Mouse (Mus musculus) heart, adult 2 months (tissue): Measurements from ENCODE around the gene Hivep2. TPM values are rescaled to one million over a fixed set of nuclear protein-coding genes. Genes with fewer than 3 reads are reported as not detected.

Experiments used
- DNase-seq, 2 experiments: peaks; one replicate each; pipeline ENCODE4 v3.0.0; 2021
- H3K27ac ChIP-seq: fragments of 200-600 bp; 2 replicates; pipeline ENCODE4 v1.8.1; 2022
- H3K27me3 ChIP-seq: fragments of 200-500 bp; 2 replicates; pipeline ENCODE4 v1.6.1; 2012; ENCODE audit warnings: mild to moderate bottlenecking, low read length, inconsistent platforms, mixed read lengths; ENCODE audit not compliant: control insufficient read depth, insufficient read depth
- H3K36me3 ChIP-seq: fragments of 200-500 bp; 2 replicates; pipeline ENCODE4 v1.6.1; 2012; ENCODE audit warnings: low read length, inconsistent platforms; ENCODE audit not compliant: control insufficient read depth, insufficient read depth
- H3K4me1 ChIP-seq: fragments of 200-500 bp; 2 replicates; pipeline ENCODE4 v1.6.1; 2011; ENCODE audit warnings: low read length; ENCODE audit not compliant: control insufficient read depth, insufficient read depth
- H3K4me3 ChIP-seq: fragments of 200-600 bp; 2 replicates; pipeline ENCODE4 v1.8.1; 2022
- H3K79me2 ChIP-seq: fragments of 200-500 bp; replicated peaks from 2 replicates; pipeline ENCODE4 v1.6.1; 2012; ENCODE audit warnings: mild to moderate bottlenecking, inconsistent platforms, low read length, moderate library complexity, mixed read lengths; ENCODE audit not compliant: control insufficient read depth, insufficient read depth
- H3K9ac ChIP-seq: fragments of 200-500 bp; 2 replicates; pipeline ENCODE4 v1.6.1; 2012; ENCODE audit warnings: low read depth, mild to moderate bottlenecking, control low read depth, inconsistent platforms, low read length, mixed read lengths
- CTCF ChIP-seq: fragments of 200-600 bp; IDR thresholded peaks from 2 replicates; pipeline ENCODE4 v1.8.1; 2022; ENCODE audit warnings: antibody characterized with exemption, mild to moderate bottlenecking, moderate library complexity
- EP300 ChIP-seq: fragments of 200-500 bp; IDR thresholded peaks from 2 replicates; pipeline ENCODE4 v1.6.1; 2011; ENCODE audit warnings: low read depth, low read length, control low read depth; ENCODE audit not compliant: insufficient read depth
- POLR2A ChIP-seq: fragments of 200-500 bp; IDR thresholded peaks from 2 replicates; pipeline ENCODE4 v1.6.1; 2011; ENCODE audit warnings: mild to moderate bottlenecking, low read depth, low read length, control low read depth; ENCODE audit not compliant: insufficient read depth
- WGBS: fragments of 180-500 bp; shearing (Covaris S2); methylation state at CpG from one replicate; pipeline ENCODE4 v1.1.7; 2018; 5-methylcytosine and 5-hydroxymethylcytosine counted together
- intact Hi-C: fragments of 180-260 bp; cut with DNase I; formaldehyde crosslinking; loops from one replicate; pipeline ENCODE4 v1.15.1; 2025
- polyA plus RNA-seq: library from polyadenylated mRNA; depleted of rRNA; stranded (reverse); fragments of >200 nt; gene quantifications from 2 replicates; pipeline ENCODE4 v1.2.3, GENCODE M21; 2012
- total RNA-seq, 2 experiments: library from RNA; stranded (reverse); gene quantifications; 2 replicates each; pipeline ENCODE4 v1.2.3; 2021

Gene Hivep2
- total and polyA plus RNA-seq, 3 experiments, result 5.3 to 22.6 (median 20.9) TPM

DNA sequence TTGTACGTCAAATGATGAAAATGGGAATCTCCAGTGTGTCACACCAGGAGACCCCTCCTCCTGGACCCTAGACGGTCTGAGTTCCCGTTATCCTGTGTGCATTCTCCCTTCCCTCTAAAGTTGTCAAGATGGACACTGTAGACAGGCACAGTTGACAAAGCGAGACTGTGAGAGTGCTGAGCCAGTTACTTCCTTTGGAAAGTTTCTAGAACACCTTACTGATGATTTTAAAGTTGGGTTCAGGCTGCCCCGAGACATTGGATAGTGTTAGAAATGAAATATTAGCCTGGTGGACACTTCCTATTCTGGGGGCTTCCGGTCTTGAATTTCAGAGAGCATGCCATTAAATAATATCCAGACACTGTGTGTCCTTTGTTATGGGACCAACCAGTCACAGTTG is 83.8 kb downstream of the Hivep2 start:
- intact Hi-C loops, result loop anchor here (2.0 to 5.0 kb wide), 3 partner anchors 38 to 88 kb away; no protein-coding TSS in a partner anchor
- DNase-seq, result no peak
- Histone ChIP-seq H3K27ac (no peak overlapping the region), H3K27me3 (no peaks in the 10 kb centered on the region), H3K4me3 (no peak overlapping the region), H3K9ac (no peak overlapping the region), H3K4me1 (peaks cover 25% of the 10 kb centered on the region), H3K79me2 (peaks cover 2% of the 10 kb centered on the region; the same call in 1 of the 2 replicates), H3K36me3 (peaks cover 6% of the 10 kb centered on the region)
- TF ChIP-seq EP300 (no peak), POLR2A (no peak)
- WGBS, result 90% methylated on average over 6 of the region's 6 CpGs

- no peaks in the 10 kb centered on the region for H3K27me3 ChIP-seq
- no peak for DNase-seq
- intact Hi-C loops, result no loop called here
- peaks cover 15% of the 10 kb centered on the region for H3K36me3 ChIP-seq
- peaks cover 30% of the 10 kb centered on the region for H3K4me1 ChIP-seq
- WGBS, result 93% methylated on average over 8 of the region's 8 CpGs
- no peak overlapping the region for H3K27ac ChIP-seq
- H3K9ac ChIP-seq, result no peak overlapping the region
- no peak for TF ChIP-seq CTCF
- no peak for TF ChIP-seq EP300
- no peak for TF ChIP-seq POLR2A
- H3K79me2 ChIP-seq, result peaks cover 2% of the 10 kb centered on the region; the same call in 1 of the 2 replicates
- H3K4me3 ChIP-seq, result no peak overlapping the region
Observed at GRCm38 (mm10) chr10:14050586-14050985, 84.7 kb downstream of the Hivep2 start.

DNA sequence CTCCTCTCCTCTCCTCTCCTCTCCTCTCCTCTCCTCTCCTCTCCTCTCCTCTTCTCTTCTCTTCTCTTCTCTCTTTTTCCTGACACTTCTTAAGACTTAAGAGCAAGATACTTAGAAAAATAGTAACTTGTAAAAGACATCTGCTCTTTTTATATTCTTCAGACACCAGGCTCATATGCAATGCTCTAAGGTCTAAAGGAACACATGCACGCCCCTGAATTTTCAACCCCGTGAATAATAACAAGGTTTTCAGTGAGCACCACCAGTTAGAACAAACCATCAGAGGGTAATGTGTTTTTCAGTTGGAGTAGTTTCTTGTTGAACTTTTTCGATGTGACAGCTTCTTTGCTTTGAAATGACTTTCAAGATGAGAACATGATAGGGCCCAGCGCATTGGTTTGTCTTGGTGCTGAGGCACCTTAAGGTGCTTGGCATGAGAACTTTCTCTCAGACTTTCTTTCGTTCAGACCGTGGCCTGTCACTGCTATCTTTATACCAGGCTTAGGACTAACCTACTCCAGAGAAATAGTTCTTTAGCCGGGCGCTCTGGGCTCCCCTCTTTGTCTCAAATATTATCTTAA is 86.3 kb downstream of the Hivep2 start:
- H3K27ac ChIP-seq, result no peak overlapping the region
- H3K36me3 ChIP-seq, result peaks cover 23% of the 10 kb centered on the region
- 92% methylated on average over 8 of the region's 8 CpGs for WGBS
- no peak overlapping the region for H3K4me3 ChIP-seq
- no peak overlapping the region for H3K9ac ChIP-seq
- no peaks in the 10 kb centered on the region for H3K27me3 ChIP-seq
- H3K79me2 ChIP-seq, result peaks cover 2% of the 10 kb centered on the region; the same call in 1 of the 2 replicates
- no peak for TF ChIP-seq CTCF
- TF ChIP-seq POLR2A, result no peak
- TF ChIP-seq EP300, result no peak
- H3K4me1 ChIP-seq, result peaks cover 31% of the 10 kb centered on the region
- DNase-seq, result no peak
- intact Hi-C loops, result no loop called here

DNA sequence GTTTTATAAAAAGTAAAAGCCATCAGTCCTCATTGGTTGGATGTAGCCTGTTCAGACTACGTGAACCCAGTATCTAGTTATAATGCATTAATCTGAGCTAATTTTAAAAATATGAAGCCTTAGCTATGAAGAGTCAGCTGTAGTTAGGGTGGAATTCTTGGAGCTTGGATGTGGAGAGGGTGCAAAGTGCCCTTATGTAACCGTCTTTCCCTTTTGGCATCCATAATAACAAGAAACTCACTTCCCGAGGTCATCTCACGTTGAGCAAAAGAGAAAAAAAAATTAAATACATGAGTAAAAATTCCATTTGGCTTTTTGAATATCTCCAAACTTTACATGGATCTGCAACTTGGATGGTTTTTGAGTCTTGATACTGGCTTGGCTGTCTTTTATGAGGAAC is 89.0 kb downstream of the Hivep2 start:
- DNase-seq, result no peak
- H3K79me2 ChIP-seq, result peaks cover 2% of the 10 kb centered on the region; the same call in 1 of the 2 replicates
- no peak overlapping the region for H3K4me3 ChIP-seq
- H3K27ac ChIP-seq, result peak overlapping the region; percentile 81
- 13% methylated on average over 4 of the region's 4 CpGs for WGBS
- no peaks in the 10 kb centered on the region for H3K27me3 ChIP-seq
- H3K9ac ChIP-seq, result no peak overlapping the region
- intact Hi-C loops, result loop anchor here (5.0 kb wide), 2 partner anchors 38 to 733 kb away; no protein-coding TSS in a partner anchor
- H3K36me3 ChIP-seq, result peaks cover 29% of the 10 kb centered on the region
- peaks cover 24% of the 10 kb centered on the region for H3K4me1 ChIP-seq
- no peak for TF ChIP-seq CTCF
- no peak for TF ChIP-seq EP300
- TF ChIP-seq POLR2A, result no peak

DNA sequence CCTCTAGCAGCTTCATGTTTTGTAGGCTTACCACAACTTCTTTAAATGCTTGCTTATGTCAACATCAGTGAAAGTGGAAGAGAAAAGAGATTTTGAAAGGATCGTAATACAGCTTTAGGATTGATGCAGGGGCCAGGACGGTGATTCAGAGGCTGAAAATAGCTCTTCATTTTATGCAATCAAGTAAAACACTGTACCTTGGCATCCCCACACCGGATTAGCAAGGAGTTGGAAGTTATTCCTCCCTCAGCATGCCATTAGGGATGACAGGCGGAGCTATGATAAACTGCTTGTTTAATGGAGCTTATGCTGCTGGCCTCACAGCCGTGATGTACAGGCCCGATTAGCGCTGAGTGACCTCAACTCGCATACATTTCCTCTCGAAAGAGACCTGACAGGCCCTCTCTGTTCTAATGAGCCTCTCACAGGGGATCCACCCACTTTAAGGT is 89.7 kb downstream of the Hivep2 start:
- 5% methylated on average over 9 of the region's 9 CpGs for WGBS
- Histone ChIP-seq H3K27me3 (no peaks in the 10 kb centered on the region), H3K4me3 (no peak overlapping the region), H3K9ac (peak overlapping the region; percentile 5; the same call in 1 of the 2 replicates), H3K27ac (peak overlapping the region; percentile 81), H3K36me3 (peaks cover 29% of the 10 kb centered on the region), H3K79me2 (peaks cover 2% of the 10 kb centered on the region; the same call in 1 of the 2 replicates), H3K4me1 (peaks cover 24% of the 10 kb centered on the region)
- DNase-seq, result peak; percentile 60 to 63
- intact Hi-C loops, result loop anchor here (5.0 kb wide), 2 partner anchors 38 to 733 kb away; no protein-coding TSS in a partner anchor
- TF ChIP-seq CTCF (no peak), EP300 (no peak), POLR2A (no peak)

DNA sequence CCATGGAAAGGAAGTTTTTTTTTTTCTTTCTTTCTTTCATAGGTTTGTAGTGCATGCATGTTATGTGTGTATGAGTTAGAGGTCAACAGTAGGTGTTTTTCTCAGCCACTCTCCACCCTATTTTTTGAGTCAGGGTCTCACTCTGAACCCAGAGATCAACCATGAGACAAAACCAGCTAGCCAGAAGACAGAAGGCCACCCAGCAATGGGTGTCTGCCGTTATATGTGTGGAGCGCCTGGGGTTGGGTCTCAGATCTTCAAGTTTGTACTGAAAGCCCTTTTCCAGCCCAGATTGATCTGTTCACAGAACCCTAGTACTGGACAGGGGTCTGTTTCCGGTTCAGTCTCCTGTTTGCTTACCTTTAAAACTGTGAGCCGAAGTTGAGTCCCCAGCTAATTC is 90.2 kb downstream of the Hivep2 start:
- Histone ChIP-seq H3K36me3 (peaks cover 29% of the 10 kb centered on the region), H3K27ac (peak overlapping the region; percentile 81), H3K4me1 (peaks cover 24% of the 10 kb centered on the region), H3K79me2 (peaks cover 2% of the 10 kb centered on the region; the same call in 1 of the 2 replicates), H3K9ac (no peak overlapping the region), H3K4me3 (no peak overlapping the region), H3K27me3 (no peaks in the 10 kb centered on the region)
- intact Hi-C loops, result loop anchor here (5.0 kb wide), 2 partner anchors 39 to 734 kb away; no protein-coding TSS in a partner anchor
- no peak for DNase-seq
- TF ChIP-seq POLR2A, result no peak
- TF ChIP-seq CTCF, result no peak
- no peak for TF ChIP-seq EP300
- 72% methylated on average over 4 of the region's 4 CpGs for WGBS
